Mouse (Mus musculus): ENCODE results near the gene Fgfr4.

The Fgfr4 gene

GRCm38 (mm10) chr13:55211221-55212010 lies 59.0 kb downstream of the Fgfr4 start:
- peak; percentile 83 for DNase-seq

- peak; percentile 59 for DNase-seq
Observed at GRCm38 (mm10) chr13:55212011-55212360, 59.5 kb downstream of the Fgfr4 start.

GRCm38 (mm10) chr13:55212361-55213137 lies 60.1 kb downstream of the Fgfr4 start:
- peak; percentile 56 for DNase-seq

- no peak for DNase-seq
Observed at GRCm38 (mm10) chr13:55213138-55213806, 60.8 kb downstream of the Fgfr4 start.

Measured in right cerebral cortex, postnatal 14 days (tissue).